Mouse (Mus musculus) spleen, postnatal 0 days (tissue): ENCODE data around the gene Glp1r. TPM values are rescaled to one million over a fixed set of nuclear protein-coding genes. Genes with fewer than 3 reads are reported as not detected.

Experiments used
- polyA plus RNA-seq: library from polyadenylated mRNA; unstranded; fragments of >200 nt; fragmentation: Nextera tagmentation; extraction: Ambion mirVana; gene quantifications from 2 replicates; pipeline ENCODE4 v1.2.1, GENCODE M21; 2015

Gene Glp1r
- polyA plus RNA-seq, result not detected in 2 replicates

DNA sequence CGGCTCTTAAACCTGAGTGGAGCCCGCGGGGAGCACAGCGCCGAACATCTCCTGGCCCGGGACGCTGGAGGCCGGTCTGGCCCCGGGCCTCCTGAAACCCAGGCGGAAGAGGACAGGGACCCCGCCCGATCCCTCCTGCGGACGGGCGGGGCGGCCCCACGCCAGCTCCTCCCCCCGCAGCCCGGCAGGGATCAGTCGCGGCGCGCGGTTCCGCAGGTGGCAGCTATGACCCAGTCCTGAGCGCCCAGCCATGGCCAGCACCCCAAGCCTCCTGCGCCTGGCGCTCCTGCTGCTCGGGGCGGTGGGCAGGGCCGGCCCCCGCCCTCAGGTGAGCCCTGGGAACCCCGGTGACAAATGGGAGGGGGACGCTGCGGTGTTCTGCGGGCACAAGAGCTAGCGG is at the start of gene Glp1r:
Gene Glp1r (plus strand): TSS at position 191 of the 400 bp plus-strand sequence.

DNA sequence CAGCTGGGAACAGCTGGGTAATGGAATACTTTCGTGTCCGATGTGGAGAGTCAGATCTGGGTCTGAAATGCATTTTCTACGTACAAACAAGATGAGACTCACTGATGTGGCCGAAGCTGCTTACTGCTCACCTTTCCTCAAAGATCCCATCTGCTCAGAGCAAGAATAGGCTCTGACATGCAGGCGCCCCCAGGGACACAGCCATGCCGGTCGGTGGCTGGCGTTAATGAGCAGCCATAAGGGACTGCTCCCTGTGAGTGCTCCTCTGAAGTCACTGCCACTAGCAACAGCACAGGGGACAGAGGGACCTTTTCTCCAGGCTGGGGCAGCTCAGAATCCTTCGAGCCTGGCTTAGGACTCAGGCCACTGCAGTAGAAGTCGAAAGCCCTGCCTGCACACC is 52.7 kb downstream of the Glp1r start, which contains the start of gene Umodl1:
Gene Umodl1 (plus strand): TSS at position 301 of the 400 bp plus-strand sequence.

Other genes starting within 250 kb of the Glp1r start
- 0.21 TPM in 1 of 2 replicates, not detected in the other for gene Umodl1, start 52.8 kb downstream of the Glp1r start, polyA plus RNA-seq
- gene Abcg1, start 155.9 kb downstream of the Glp1r start, polyA plus RNA-seq, result 9.7 and 13.9 TPM in 2 replicates
- 0.91 TPM in 1 of 2 replicates, not detected in the other for gene Tff3, start 227.8 kb downstream of the Glp1r start, polyA plus RNA-seq
- gene Tff2, start 242.5 kb downstream of the Glp1r start, polyA plus RNA-seq, result 0.47 and 1.6 TPM in 2 replicates